Mouse (Mus musculus) liver, embryonic 14.5 days (tissue): ENCODE measurements around the gene Kirrel2. TPM values are rescaled to one million over a fixed set of nuclear protein-coding genes. Genes with fewer than 3 reads are reported as not detected.

Source experiments
- ATAC-seq: fragments of 200-750 bp; cut with Nextera tagmentation; 2 replicates; pipeline ENCODE4 v1.8.0; 2017; ENCODE audit warnings: moderate number of reproducible peaks, mild to moderate bottlenecking, moderate library complexity; ENCODE audit not compliant: insufficient read depth
- DNase-seq, 3 experiments: peaks; one replicate each; pipeline ENCODE4 v3.0.0-alpha.2; 2012 to 2013; ENCODE audit warnings: low read depth in 3 of 3, low spot score in 3 of 3
- H3K27ac ChIP-seq: fragments of 300-500 bp; sonication (generic); 2 replicates; pipeline ENCODE4 v1.5.1; 2014; ENCODE audit warnings: moderate library complexity, mild to moderate bottlenecking, control low read depth, inconsistent platforms
- H3K27me3 ChIP-seq: fragments of 300-500 bp; sonication (generic); 2 replicates; pipeline ENCODE4 v1.6.1; 2014; ENCODE audit warnings: mild to moderate bottlenecking, low read length, moderate library complexity; ENCODE audit not compliant: control insufficient read depth, insufficient read depth
- H3K36me3 ChIP-seq: fragments of 300-500 bp; sonication (generic); replicated peaks from 2 replicates; pipeline ENCODE4 v1.6.1; 2014; ENCODE audit warnings: low read depth; ENCODE audit not compliant: control insufficient read depth, insufficient read depth
- H3K4me1 ChIP-seq, 2 experiments: fragments of 200-500 bp in 1 of 2; fragments of 300-500 bp in 1 of 2; sonication (generic) in 1 of 2; replicated peaks; 2 replicates each; pipeline ENCODE4 v1.6.1; 2012 to 2014; ENCODE audit warnings: antibody characterized with exemption in 1 of 2, inconsistent platforms in 1 of 2, low read length in 1 of 2; ENCODE audit not compliant: control insufficient read depth in 2 of 2, insufficient read depth in 2 of 2
- H3K4me2 ChIP-seq: fragments of 300-500 bp; sonication (generic); 2 replicates; pipeline ENCODE4 v1.6.1; 2014; ENCODE audit warnings: low read depth, mild to moderate bottlenecking, control low read depth, moderate library complexity
- H3K4me3 ChIP-seq, 2 experiments: fragments of 200-500 bp in 1 of 2; fragments of 300-500 bp in 1 of 2; sonication (generic) in 1 of 2; 2 replicates each; pipeline ENCODE4 v1.5.1; 2012 to 2014; ENCODE audit warnings: low read depth in 2 of 2, low read length in 2 of 2, mild to moderate bottlenecking in 2 of 2, control low read depth in 1 of 2, inconsistent platforms in 1 of 2, moderate library complexity in 1 of 2; ENCODE audit not compliant: insufficient read depth in 1 of 2
- H3K9ac ChIP-seq: fragments of 300-500 bp; sonication (generic); replicated peaks from 2 replicates; pipeline ENCODE4 v1.6.1; 2014; ENCODE audit warnings: mild to moderate bottlenecking, control low read depth, moderate library complexity
- H3K9me3 ChIP-seq: fragments of 300-500 bp; sonication (generic); 2 replicates; pipeline ENCODE4 v1.6.1; 2016; ENCODE audit warnings: low read length, mixed read lengths; ENCODE audit not compliant: control insufficient read depth
- CTCF ChIP-seq: IDR thresholded peaks from 2 replicates; pipeline ENCODE4 v1.5.1; 2016; ENCODE audit warnings: antibody characterized with exemption, low read depth, control low read depth
- EP300 ChIP-seq: IDR thresholded peaks from 2 replicates; pipeline ENCODE4 v1.6.1; 2016; ENCODE audit warnings: antibody characterized with exemption, low read depth
- WGBS: fragments of 180-500 bp; shearing (Covaris S2); extraction: QIAGEN DNeasy Blood & Tissue Kit; methylation state at CpG from one replicate; pipeline ENCODE4 v1.1.7; 2014; ENCODE audit not compliant: insufficient replicate concordance; 5-methylcytosine and 5-hydroxymethylcytosine counted together
- polyA plus RNA-seq, 2 experiments: library from polyadenylated mRNA; depleted of rRNA in 1 of 2; stranded (reverse) in 1 of 2; unstranded in 1 of 2; fragments of >200 nt; fragmentation: Nextera tagmentation in 1 of 2; extraction: Ambion mirVana in 1 of 2; gene quantifications; 2 replicates each; pipeline versions ENCODE4 v1.2.1 to v1.2.3; 2012 to 2014

Kirrel2 gene
- polyA plus RNA-seq, 2 experiments: 0.10 to 0.18 TPM

DNA sequence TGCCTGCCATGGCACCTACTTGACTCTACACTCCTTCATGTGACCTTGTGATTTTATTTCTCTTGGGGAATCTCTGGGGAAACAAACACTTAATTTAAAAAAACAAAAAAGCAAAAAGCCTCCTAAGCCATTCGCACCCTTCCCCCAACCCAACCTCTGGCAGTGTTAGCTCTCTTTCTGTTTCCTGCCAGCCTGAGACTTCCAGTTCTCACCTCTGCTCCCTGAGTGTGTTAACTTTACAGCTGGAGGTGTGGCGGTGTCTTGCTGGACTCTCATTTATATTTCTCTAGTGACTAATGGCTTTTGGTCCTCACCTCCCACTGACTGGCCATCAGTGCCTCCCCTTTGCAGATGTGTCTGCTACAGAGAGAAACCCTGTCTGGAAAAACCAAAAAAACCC lies 47.7 kb downstream of the Kirrel2 start:
- no peak overlapping the region for H3K4me3 ChIP-seq
- H3K9me3 ChIP-seq: no peaks in the 10 kb centered on the region
- no peak overlapping the region for H3K4me2 ChIP-seq
- no peak overlapping the region for H3K27ac ChIP-seq
- no peaks in the 10 kb centered on the region for H3K36me3 ChIP-seq
- TF ChIP-seq CTCF (no peak), EP300 (no peak)
- no peak for DNase-seq
- ATAC-seq: no peak
- H3K9ac ChIP-seq: no peak overlapping the region
- 59% methylated on average over 2 of the region's 2 CpGs for WGBS
- peaks cover 0 to 5% of the 10 kb centered on the region in 2 experiments; a peak in 1 of 4 replicates for H3K4me1 ChIP-seq
- H3K27me3 ChIP-seq: no peaks in the 10 kb centered on the region

DNA sequence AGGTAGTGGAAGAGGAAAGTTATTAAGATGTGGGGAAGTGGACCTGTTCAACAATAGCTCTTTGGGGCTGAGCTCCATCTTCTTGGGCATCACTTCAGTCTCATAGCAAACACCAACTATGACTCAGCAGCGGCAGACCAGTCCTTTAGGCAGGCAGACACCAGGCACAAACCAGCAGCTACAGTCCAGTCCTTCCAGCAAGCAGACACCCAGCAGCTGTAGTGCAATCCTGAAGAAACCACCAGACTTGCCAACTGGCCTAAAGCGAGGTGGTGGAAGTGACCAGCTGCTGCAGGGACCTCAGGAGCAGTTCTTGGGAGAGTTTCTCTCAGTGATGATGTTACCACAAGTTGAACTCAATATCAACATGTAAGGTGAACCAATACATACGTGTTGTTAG lies 48.9 kb downstream of the Kirrel2 start:
- Histone ChIP-seq H3K4me2 (no peak overlapping the region), H3K9me3 (no peaks in the 10 kb centered on the region), H3K27me3 (no peaks in the 10 kb centered on the region), H3K9ac (no peak overlapping the region), H3K27ac (no peak overlapping the region), H3K36me3 (no peaks in the 10 kb centered on the region), H3K4me3 (no peak overlapping the region), H3K4me1 (peaks cover 0 to 5% of the 10 kb centered on the region in 2 experiments; a peak in 1 of 4 replicates)
- 49% methylated on average over 3 of the region's 3 CpGs for WGBS
- ATAC-seq (no peak), DNase-seq (no peak)
- TF ChIP-seq EP300 (no peak), CTCF (no peak)

DNA sequence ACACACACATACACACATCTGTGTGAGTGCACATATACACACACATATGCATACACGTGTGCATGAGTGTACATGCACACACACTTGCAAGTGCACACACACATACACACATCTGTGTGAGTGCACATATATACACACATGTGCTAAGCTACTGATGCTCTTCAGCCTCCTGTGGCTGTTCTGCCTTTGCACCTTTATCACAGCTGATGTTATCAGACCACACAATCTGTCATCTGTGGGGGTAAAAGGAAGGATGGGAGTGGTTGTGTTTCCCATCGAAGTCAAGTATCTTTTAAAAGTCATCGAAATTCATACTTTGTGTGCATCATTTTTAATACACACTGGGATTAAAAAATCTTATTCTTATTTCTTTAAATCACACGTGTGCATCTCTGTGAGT lies 55.1 kb downstream of the Kirrel2 start:
- no peak overlapping the region for H3K4me3 ChIP-seq
- H3K27ac ChIP-seq: no peak overlapping the region
- 30% methylated on average over 4 of the region's 4 CpGs for WGBS
- TF ChIP-seq EP300 (no peak), CTCF (no peak)
- no peaks in the 10 kb centered on the region for H3K36me3 ChIP-seq
- no peaks in the 10 kb centered on the region for H3K4me1 ChIP-seq
- no peaks in the 10 kb centered on the region for H3K9me3 ChIP-seq
- DNase-seq (no peak), ATAC-seq (no peak)
- no peaks in the 10 kb centered on the region for H3K27me3 ChIP-seq
- no peak overlapping the region for H3K9ac ChIP-seq
- no peak overlapping the region for H3K4me2 ChIP-seq

DNA sequence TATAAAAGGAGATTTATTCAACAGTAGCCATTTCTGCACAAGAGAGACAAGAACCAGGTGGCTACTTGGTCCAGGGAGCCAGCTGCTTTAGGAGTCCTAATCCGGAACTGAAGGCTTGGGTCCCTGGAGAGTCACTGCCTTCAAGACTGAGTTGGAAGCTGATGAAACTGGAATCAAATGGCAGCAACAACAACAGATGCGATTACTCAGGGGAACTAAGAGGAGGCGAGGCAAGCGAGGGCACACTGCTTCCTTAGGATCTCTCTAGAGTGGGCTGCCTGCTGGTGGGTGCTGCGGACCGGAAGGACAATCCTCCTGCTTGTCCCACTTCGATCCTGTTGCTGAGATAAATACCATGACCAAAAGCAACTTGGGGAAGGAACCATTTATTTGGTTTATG lies 57.8 kb downstream of the Kirrel2 start:
- H3K4me2 ChIP-seq: no peak overlapping the region
- H3K36me3 ChIP-seq: no peaks in the 10 kb centered on the region
- TF ChIP-seq EP300 (no peak), CTCF (no peak)
- DNase-seq (no peak), ATAC-seq (no peak)
- H3K27me3 ChIP-seq: no peaks in the 10 kb centered on the region
- H3K9ac ChIP-seq: no peak overlapping the region
- WGBS: 58% methylated on average over 7 of the region's 7 CpGs
- H3K27ac ChIP-seq: no peak overlapping the region
- no peak overlapping the region for H3K4me3 ChIP-seq
- H3K9me3 ChIP-seq: no peaks in the 10 kb centered on the region
- H3K4me1 ChIP-seq: no peaks in the 10 kb centered on the region

Other genes starting within 250 kb of the Kirrel2 start
Only the 30 nearest of the 34 such genes appear.
- 0.03 TPM in 1 of 2 replicates, not detected in the other for gene Thap8, start 177.6 kb downstream of the Kirrel2 start, polyA plus RNA-seq (2012; rRNA removed)
- not detected in 2 replicates for gene Thap8, start 177.6 kb downstream of the Kirrel2 start, polyA plus RNA-seq (2014; fragmentation: Nextera tagmentation; extraction: Ambion mirVana)
- 12.4 and 14.0 TPM in 2 replicates for gene Wdr62, start 177.3 kb downstream of the Kirrel2 start, polyA plus RNA-seq (2012; rRNA removed)
- 7.5 and 8.8 TPM in 2 replicates for gene Wdr62, start 177.3 kb downstream of the Kirrel2 start, polyA plus RNA-seq (2014; fragmentation: Nextera tagmentation; extraction: Ambion mirVana)
- 1.0 and 2.1 TPM in 2 replicates for gene Clip3, start 166.0 kb downstream of the Kirrel2 start, polyA plus RNA-seq (2012; rRNA removed)
- gene Clip3, start 166.0 kb downstream of the Kirrel2 start, polyA plus RNA-seq (2014; fragmentation: Nextera tagmentation; extraction: Ambion mirVana): 0.71 and 0.86 TPM in 2 replicates
- gene Alkbh6, start 149.0 kb downstream of the Kirrel2 start, polyA plus RNA-seq (2012; rRNA removed): 13.8 and 18.6 TPM in 2 replicates
- 16.0 and 19.5 TPM in 2 replicates for gene Alkbh6, start 149.0 kb downstream of the Kirrel2 start, polyA plus RNA-seq (2014; fragmentation: Nextera tagmentation; extraction: Ambion mirVana)
- 11.1 and 12.0 TPM in 2 replicates for gene Syne4, start 142.9 kb downstream of the Kirrel2 start, polyA plus RNA-seq (2012; rRNA removed)
- gene Syne4, start 142.9 kb downstream of the Kirrel2 start, polyA plus RNA-seq (2014; fragmentation: Nextera tagmentation; extraction: Ambion mirVana): 7.0 and 7.6 TPM in 2 replicates
- 0.11 and 0.19 TPM in 2 replicates for gene E130208F15Rik, start 135.9 kb downstream of the Kirrel2 start, polyA plus RNA-seq (2012; rRNA removed)
- not detected in 2 replicates for gene E130208F15Rik, start 135.9 kb downstream of the Kirrel2 start, polyA plus RNA-seq (2014; fragmentation: Nextera tagmentation; extraction: Ambion mirVana)
- 3.8 and 5.1 TPM in 2 replicates for gene Sdhaf1, start 133.8 kb downstream of the Kirrel2 start, polyA plus RNA-seq (2012; rRNA removed)
- gene Sdhaf1, start 133.8 kb downstream of the Kirrel2 start, polyA plus RNA-seq (2014; fragmentation: Nextera tagmentation; extraction: Ambion mirVana): 6.7 and 7.0 TPM in 2 replicates
- 1.4 and 1.7 TPM in 2 replicates for gene Lrfn3, start 94.9 kb downstream of the Kirrel2 start, polyA plus RNA-seq (2012; rRNA removed)
- gene Lrfn3, start 94.9 kb downstream of the Kirrel2 start, polyA plus RNA-seq (2014; fragmentation: Nextera tagmentation; extraction: Ambion mirVana): 0.79 and 1.2 TPM in 2 replicates
- 78.3 and 95.0 TPM in 2 replicates for gene Tyrobp, start 43.9 kb downstream of the Kirrel2 start, polyA plus RNA-seq (2012; rRNA removed)
- gene Tyrobp, start 43.9 kb downstream of the Kirrel2 start, polyA plus RNA-seq (2014; fragmentation: Nextera tagmentation; extraction: Ambion mirVana): 105 and 113 TPM in 2 replicates
- gene Hcst, start 37.8 kb downstream of the Kirrel2 start, polyA plus RNA-seq (2012; rRNA removed): 3.3 and 4.7 TPM in 2 replicates
- 4.5 and 4.9 TPM in 2 replicates for gene Hcst, start 37.8 kb downstream of the Kirrel2 start, polyA plus RNA-seq (2014; fragmentation: Nextera tagmentation; extraction: Ambion mirVana)
- gene Nfkbid, start 36.0 kb downstream of the Kirrel2 start, polyA plus RNA-seq (2012; rRNA removed): 0.92 and 1.2 TPM in 2 replicates
- 0.69 and 1.1 TPM in 2 replicates for gene Nfkbid, start 36.0 kb downstream of the Kirrel2 start, polyA plus RNA-seq (2014; fragmentation: Nextera tagmentation; extraction: Ambion mirVana)
- 2.9 and 4.0 TPM in 2 replicates for gene Aplp1, start 12.2 kb downstream of the Kirrel2 start, polyA plus RNA-seq (2012; rRNA removed)
- 3.5 and 4.5 TPM in 2 replicates for gene Aplp1, start 12.2 kb downstream of the Kirrel2 start, polyA plus RNA-seq (2014; fragmentation: Nextera tagmentation; extraction: Ambion mirVana)
- gene Nphs1, start 625 bp upstream of the Kirrel2 start, polyA plus RNA-seq (2012; rRNA removed): 0.03 TPM in 2 replicates
- gene Nphs1, start 625 bp upstream of the Kirrel2 start, polyA plus RNA-seq (2014; fragmentation: Nextera tagmentation; extraction: Ambion mirVana): 0.08 and 0.19 TPM in 2 replicates
- gene Prodh2, start 35.9 kb upstream of the Kirrel2 start, polyA plus RNA-seq (2012; rRNA removed): 47.9 and 52.1 TPM in 2 replicates
- 33.8 and 41.4 TPM in 2 replicates for gene Prodh2, start 35.9 kb upstream of the Kirrel2 start, polyA plus RNA-seq (2014; fragmentation: Nextera tagmentation; extraction: Ambion mirVana)
- gene Arhgap33, start 77.4 kb upstream of the Kirrel2 start, polyA plus RNA-seq (2012; rRNA removed): 7.1 and 7.9 TPM in 2 replicates
- 1.3 and 2.0 TPM in 2 replicates for gene Arhgap33, start 77.4 kb upstream of the Kirrel2 start, polyA plus RNA-seq (2014; fragmentation: Nextera tagmentation; extraction: Ambion mirVana)
- gene Hspb6, start 94.5 kb upstream of the Kirrel2 start, polyA plus RNA-seq (2012; rRNA removed): 4.2 and 5.5 TPM in 2 replicates
- 3.0 and 3.6 TPM in 2 replicates for gene Hspb6, start 94.5 kb upstream of the Kirrel2 start, polyA plus RNA-seq (2014; fragmentation: Nextera tagmentation; extraction: Ambion mirVana)
- gene Proser3, start 94.6 kb upstream of the Kirrel2 start, polyA plus RNA-seq (2012; rRNA removed): 6.5 and 6.8 TPM in 2 replicates
- gene Proser3, start 94.6 kb upstream of the Kirrel2 start, polyA plus RNA-seq (2014; fragmentation: Nextera tagmentation; extraction: Ambion mirVana): 1.3 and 2.8 TPM in 2 replicates
- gene Lin37, start 102.1 kb upstream of the Kirrel2 start, polyA plus RNA-seq (2012; rRNA removed): 15.3 and 17.6 TPM in 2 replicates
- 21.2 and 22.0 TPM in 2 replicates for gene Lin37, start 102.1 kb upstream of the Kirrel2 start, polyA plus RNA-seq (2014; fragmentation: Nextera tagmentation; extraction: Ambion mirVana)
- 19.5 and 28.1 TPM in 2 replicates for gene U2af1l4, start 105.6 kb upstream of the Kirrel2 start, polyA plus RNA-seq (2012; rRNA removed)
- 40.7 and 44.0 TPM in 2 replicates for gene U2af1l4, start 105.6 kb upstream of the Kirrel2 start, polyA plus RNA-seq (2014; fragmentation: Nextera tagmentation; extraction: Ambion mirVana)
- 1.2 and 1.4 TPM in 2 replicates for gene Gm49396, start 105.7 kb upstream of the Kirrel2 start, polyA plus RNA-seq (2012; rRNA removed)
- gene Gm49396, start 105.7 kb upstream of the Kirrel2 start, polyA plus RNA-seq (2014; fragmentation: Nextera tagmentation; extraction: Ambion mirVana): 0.71 and 0.99 TPM in 2 replicates
- 55.8 and 63.5 TPM in 2 replicates for gene Psenen, start 105.9 kb upstream of the Kirrel2 start, polyA plus RNA-seq (2012; rRNA removed)
- gene Psenen, start 105.9 kb upstream of the Kirrel2 start, polyA plus RNA-seq (2014; fragmentation: Nextera tagmentation; extraction: Ambion mirVana): 59.1 and 64.6 TPM in 2 replicates
- 1.5 and 1.8 TPM in 2 replicates for gene Igflr1, start 107.7 kb upstream of the Kirrel2 start, polyA plus RNA-seq (2012; rRNA removed)
- 0.53 and 1.2 TPM in 2 replicates for gene Igflr1, start 107.7 kb upstream of the Kirrel2 start, polyA plus RNA-seq (2014; fragmentation: Nextera tagmentation; extraction: Ambion mirVana)
- gene Kmt2b, start 131.0 kb upstream of the Kirrel2 start, polyA plus RNA-seq (2012; rRNA removed): 10.4 and 12.7 TPM in 2 replicates
- gene Kmt2b, start 131.0 kb upstream of the Kirrel2 start, polyA plus RNA-seq (2014; fragmentation: Nextera tagmentation; extraction: Ambion mirVana): 3.4 and 4.2 TPM in 2 replicates
- 0.04 and 0.06 TPM in 2 replicates for gene Zbtb32, start 141.2 kb upstream of the Kirrel2 start, polyA plus RNA-seq (2012; rRNA removed)
- gene Zbtb32, start 141.2 kb upstream of the Kirrel2 start, polyA plus RNA-seq (2014; fragmentation: Nextera tagmentation; extraction: Ambion mirVana): 0.20 TPM in 1 of 2 replicates, not detected in the other
- gene Upk1a, start 155.2 kb upstream of the Kirrel2 start, polyA plus RNA-seq (2012; rRNA removed): 0.29 and 0.67 TPM in 2 replicates
- not detected in 2 replicates for gene Upk1a, start 155.2 kb upstream of the Kirrel2 start, polyA plus RNA-seq (2014; fragmentation: Nextera tagmentation; extraction: Ambion mirVana)
- gene Cox6b1, start 168.5 kb upstream of the Kirrel2 start, polyA plus RNA-seq (2012; rRNA removed): 300 and 459 TPM in 2 replicates
- 647 and 655 TPM in 2 replicates for gene Cox6b1, start 168.5 kb upstream of the Kirrel2 start, polyA plus RNA-seq (2014; fragmentation: Nextera tagmentation; extraction: Ambion mirVana)
- not detected in 2 replicates for gene Etv2, start 178.2 kb upstream of the Kirrel2 start, polyA plus RNA-seq (2012; rRNA removed)
- not detected in 2 replicates for gene Etv2, start 178.2 kb upstream of the Kirrel2 start, polyA plus RNA-seq (2014; fragmentation: Nextera tagmentation; extraction: Ambion mirVana)
- 22.9 and 25.2 TPM in 2 replicates for gene Rbm42, start 192.6 kb upstream of the Kirrel2 start, polyA plus RNA-seq (2012; rRNA removed)
- gene Rbm42, start 192.6 kb upstream of the Kirrel2 start, polyA plus RNA-seq (2014; fragmentation: Nextera tagmentation; extraction: Ambion mirVana): 34.5 and 40.4 TPM in 2 replicates
- 23.8 and 28.5 TPM in 2 replicates for gene Haus5, start 207.3 kb upstream of the Kirrel2 start, polyA plus RNA-seq (2012; rRNA removed)
- gene Haus5, start 207.3 kb upstream of the Kirrel2 start, polyA plus RNA-seq (2014; fragmentation: Nextera tagmentation; extraction: Ambion mirVana): 28.7 and 29.1 TPM in 2 replicates
- gene Pmis2, start 213.9 kb upstream of the Kirrel2 start, polyA plus RNA-seq (2012; rRNA removed): not detected in 2 replicates
- gene Pmis2, start 213.9 kb upstream of the Kirrel2 start, polyA plus RNA-seq (2014; fragmentation: Nextera tagmentation; extraction: Ambion mirVana): not detected in 2 replicates